ENCODE assay signal across 8 mouse cellular contexts in genomic region chr8:106336561-106336960, GRCm38 (mm10). TPM values are rescaled to one million over a fixed set of nuclear protein-coding genes. Genes with fewer than 3 reads are reported as not detected.
DNase-seq lines count a peak whose midpoint lies in the region; ATAC-seq and TF ChIP-seq lines count a peak whose summit lies in the region.

No protein-coding gene starts in this region.

- no peak for ATAC-seq in hindbrain, embryonic 11.5 days (ENCODE audit: low FRiP score)
- no peak for ATAC-seq in limb, embryonic 12.5 days (ENCODE audit: insufficient number of reproducible peaks, insufficient read depth, low FRiP score, low TSS enrichment, low read depth)

- TF ChIP-seq CTCF in cortical plate, adult 2 months (IDR thresholded peaks at IDR 0.05; ENCODE audit: extremely low read depth, insufficient read depth, low read length) = no peak

- H3K27me3 ChIP-seq in hindbrain, embryonic 11.5 days (ENCODE audit: control insufficient read depth, insufficient read depth, low read length) = peaks cover 2% of the 10 kb centered on the region; the same call in 1 of the 2 replicates
- peaks cover 34% of the 10 kb centered on the region for H3K27me3 ChIP-seq in limb, embryonic 12.5 days

- no peaks in the 10 kb centered on the region for H3K9me3 ChIP-seq in hindbrain, embryonic 11.5 days (ENCODE audit: control insufficient read depth, low read length)
- H3K9me3 ChIP-seq in limb, embryonic 12.5 days = no peaks in the 10 kb centered on the region

- 0 out of 2 replicates have a peak, but pooled peaks have one; percentile 39 for TF ChIP-seq POLR2A in cortical plate, adult 2 months (IDR thresholded peaks at IDR 0.05; ENCODE audit: extremely low read depth, insufficient read depth, low read length)

- H3K9ac ChIP-seq in hindbrain, embryonic 11.5 days (ENCODE audit: low read depth, low read length) = peak overlapping the region; percentile 80
- no peak overlapping the region for H3K9ac ChIP-seq in limb, embryonic 12.5 days (replicated peaks)

- no peaks in the 10 kb centered on the region for H3K36me3 ChIP-seq in hindbrain, embryonic 11.5 days (ENCODE audit: control insufficient read depth, insufficient read depth, low read length)
- no peaks in the 10 kb centered on the region for H3K36me3 ChIP-seq in limb, embryonic 12.5 days

- H3K4me3 ChIP-seq in cortical plate, adult 2 months (ENCODE audit: insufficient read depth, low read length) = peak overlapping the region; percentile 80
- peak overlapping the region; percentile 61 for H3K4me3 ChIP-seq in hindbrain, embryonic 11.5 days (ENCODE audit: low read depth, low read length)
- H3K4me3 ChIP-seq in limb, embryonic 12.5 days (replicated peaks) = no peak overlapping the region

- WGBS in hindbrain, embryonic 11.5 days = 2% methylated on average over 41 of the region's 41 CpGs
- 4% methylated on average over 40 of the region's 41 CpGs for WGBS in limb, embryonic 12.5 days

- H3K4me2 ChIP-seq in hindbrain, embryonic 11.5 days (replicated peaks; ENCODE audit: low read depth, low read length) = peak overlapping the region; percentile 74
- peak overlapping the region; percentile 64 for H3K4me2 ChIP-seq in limb, embryonic 12.5 days

- DNase-seq in kidney, postnatal 10 days = peak; percentile 11
- DNase-seq in kidney, adult 8-10 months = no peak
- DNase-seq in hindbrain, embryonic 11.5 days (ENCODE audit: low spot score) = peak; percentile 55
- peak; percentile 46 to 64 for DNase-seq in right cerebral cortex, postnatal 36 days (ENCODE audit: low spot score in 2 of 2)
- DNase-seq in urinary bladder, postnatal 10 days (ENCODE audit: low spot score) = no peak
- no peak for DNase-seq in urinary bladder, adult 18-20 months (ENCODE audit: low spot score in 2 of 2)

- peak overlapping the region; percentile 79 for H3K27ac ChIP-seq in cortical plate, adult 2 months (ENCODE audit: insufficient read depth, low read length)
- H3K27ac ChIP-seq in hindbrain, embryonic 11.5 days (ENCODE audit: low read depth, low read length) = peak overlapping the region; percentile 17; the same call in 1 of the 2 replicates
- no peak overlapping the region for H3K27ac ChIP-seq in limb, embryonic 12.5 days

- H3K4me1 ChIP-seq in cortical plate, adult 2 months (ENCODE audit: control insufficient read depth, insufficient read depth, low read length) = peaks cover 6% of the 10 kb centered on the region
- no peaks in the 10 kb centered on the region for H3K4me1 ChIP-seq in hindbrain, embryonic 11.5 days (replicated peaks; ENCODE audit: control insufficient read depth, insufficient read depth, low read length)
- peaks cover 9% of the 10 kb centered on the region for H3K4me1 ChIP-seq in limb, embryonic 12.5 days (replicated peaks)

RNA-seq across cellular contexts. Expression of gene Smpd3, which starts 1.2 kb away (rescaled TPM):
- 26.4 and 31.9 TPM in 2 replicates for polyA plus RNA-seq in cortical plate, adult 2 months (2012; rRNA removed)
- polyA plus RNA-seq in hindbrain, embryonic 11.5 days (2014; fragmentation: Nextera tagmentation; extraction: Ambion mirVana) = 10.4 and 13.0 TPM in 2 replicates
- 0.46 and 3.4 TPM in 2 replicates for polyA plus RNA-seq in limb, embryonic 12.5 days (2016; fragmentation: Nextera tagmentation; extraction: Ambion mirVana)

Comparison
In these comparisons a context has a peak if more than half of its experiments do, and no peak if none do; other contexts are left out.
1. DNase-seq: peak in kidney, postnatal 10 days (single experiment), hindbrain, embryonic 11.5 days (single experiment) and right cerebral cortex, postnatal 36 days (2 of 2); none in kidney, adult 8-10 months (0 of 2), urinary bladder, postnatal 10 days (single experiment) and urinary bladder, adult 18-20 months (0 of 2).